Mouse (Mus musculus): ENCODE results near the gene Stard9. TPM values are rescaled to one million over a fixed set of nuclear protein-coding genes. Genes with fewer than 3 reads are reported as not detected.

The Stard9 gene
- polyA plus RNA-seq, 1 experiment from 2014 or later: 3.2 TPM

DNA sequence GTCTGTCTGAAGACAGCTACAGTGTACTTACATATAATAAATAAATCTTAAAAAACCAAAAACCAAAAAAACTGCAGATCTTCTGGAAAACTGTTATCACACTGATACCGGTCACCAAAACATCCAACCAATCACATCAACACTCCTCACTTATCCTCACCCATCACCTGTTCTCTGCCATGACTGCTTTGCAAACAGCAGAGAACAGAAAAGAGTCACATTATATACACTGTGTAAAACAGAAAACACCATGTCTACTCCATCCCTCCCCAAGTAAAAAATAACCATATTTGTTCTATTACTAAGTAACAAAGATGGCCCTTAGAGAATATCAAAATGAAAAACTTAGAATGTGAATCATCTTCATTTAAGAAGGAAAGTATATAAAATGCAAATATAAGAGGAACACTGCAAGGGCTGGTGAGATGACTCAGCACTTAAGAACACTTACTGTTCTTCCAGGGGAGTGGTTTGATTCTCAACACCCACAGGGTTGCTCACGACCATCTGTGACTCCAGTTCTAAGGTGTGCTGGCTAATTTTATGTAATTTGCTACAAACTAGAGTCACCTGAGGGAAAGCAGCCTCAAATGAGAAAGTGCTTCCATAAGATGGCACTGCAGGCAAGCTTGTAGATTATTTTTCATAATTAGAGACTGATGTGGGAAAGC lies 141.5 kb downstream of the Stard9 start:
- Histone ChIP-seq H3K36me3 (peaks cover 52% of the 10 kb centered on the region), H3K9me3 (no peaks in the 10 kb centered on the region), H3K4me1 (replicated peaks) (no peaks in the 10 kb centered on the region), H3K4me3 (no peak overlapping the region), H3K27me3 (ENCODE audit: insufficient read depth, poor library complexity, severe bottlenecking) (no peaks in the 10 kb centered on the region), H3K27ac (no peak overlapping the region)
- DNase-seq (ENCODE audit: low spot score): no peak
- 94% methylated on average over 2 of the region's 2 CpGs for WGBS

Other genes starting within 250 kb of the Stard9 start
- 8.0 and 8.2 TPM in 2 replicates for gene Ganc, start 225.2 kb upstream of the Stard9 start, polyA plus RNA-seq (2016; fragmentation: Nextera tagmentation; extraction: Ambion mirVana)
- gene Tmem87a, start 225.0 kb upstream of the Stard9 start, polyA plus RNA-seq (2016; fragmentation: Nextera tagmentation; extraction: Ambion mirVana): 4.9 and 5.2 TPM in 2 replicates
- gene Capn3, start 173.1 kb upstream of the Stard9 start, polyA plus RNA-seq (2016; fragmentation: Nextera tagmentation; extraction: Ambion mirVana): 1.6 and 2.6 TPM in 2 replicates
- 54.8 and 75.2 TPM in 2 replicates for gene Zfp106, start 65.3 kb upstream of the Stard9 start, polyA plus RNA-seq (2016; fragmentation: Nextera tagmentation; extraction: Ambion mirVana)
- gene Snap23, start 61.5 kb upstream of the Stard9 start, polyA plus RNA-seq (2016; fragmentation: Nextera tagmentation; extraction: Ambion mirVana): 42.0 and 53.4 TPM in 2 replicates
- gene Haus2, start 19.7 kb upstream of the Stard9 start, polyA plus RNA-seq (2016; fragmentation: Nextera tagmentation; extraction: Ambion mirVana): 32.5 and 37.0 TPM in 2 replicates
- 30.3 and 34.2 TPM in 2 replicates for gene Lrrc57, start 19.6 kb upstream of the Stard9 start, polyA plus RNA-seq (2016; fragmentation: Nextera tagmentation; extraction: Ambion mirVana)
- 5.7 and 6.1 TPM in 2 replicates for gene Cdan1, start 221.0 kb downstream of the Stard9 start, polyA plus RNA-seq (2016; fragmentation: Nextera tagmentation; extraction: Ambion mirVana)
- 4.9 and 5.6 TPM in 2 replicates for gene Ttbk2, start 221.5 kb downstream of the Stard9 start, polyA plus RNA-seq (2016; fragmentation: Nextera tagmentation; extraction: Ambion mirVana)

All from hindbrain, embryonic 10.5 days (tissue).